Mouse (Mus musculus): ENCODE data around the gene Olfr1357.

- no peak for TF ChIP-seq CTCF (IDR thresholded peaks at IDR 0.05; ENCODE audit: low read depth)
- no peak for TF ChIP-seq EP300 (IDR thresholded peaks at IDR 0.05; ENCODE audit: low read depth)
Observed at GRCm38 (mm10) chr10:78617974-78618373, at the start of gene Olfr1357.

Measured in liver, postnatal 0 days (tissue).